Mouse (Mus musculus): ENCODE data around the gene Otud7b.

- TF ChIP-seq CTCF (conservative IDR thresholded peaks at IDR 0.05; ENCODE audit: low read length) (no peak), NANOG (IDR thresholded peaks at IDR 0.05; ENCODE audit: borderline replicate concordance, low read length) (no peak)
Measured at GRCm38 (mm10) chr3:96098168-96098567, 6.2 kb upstream of the Otud7b start.

Data from E14TG2a.4 (cell line).